19 mouse cellular contexts compared by ENCODE assay signal in the genomic region with DNA sequence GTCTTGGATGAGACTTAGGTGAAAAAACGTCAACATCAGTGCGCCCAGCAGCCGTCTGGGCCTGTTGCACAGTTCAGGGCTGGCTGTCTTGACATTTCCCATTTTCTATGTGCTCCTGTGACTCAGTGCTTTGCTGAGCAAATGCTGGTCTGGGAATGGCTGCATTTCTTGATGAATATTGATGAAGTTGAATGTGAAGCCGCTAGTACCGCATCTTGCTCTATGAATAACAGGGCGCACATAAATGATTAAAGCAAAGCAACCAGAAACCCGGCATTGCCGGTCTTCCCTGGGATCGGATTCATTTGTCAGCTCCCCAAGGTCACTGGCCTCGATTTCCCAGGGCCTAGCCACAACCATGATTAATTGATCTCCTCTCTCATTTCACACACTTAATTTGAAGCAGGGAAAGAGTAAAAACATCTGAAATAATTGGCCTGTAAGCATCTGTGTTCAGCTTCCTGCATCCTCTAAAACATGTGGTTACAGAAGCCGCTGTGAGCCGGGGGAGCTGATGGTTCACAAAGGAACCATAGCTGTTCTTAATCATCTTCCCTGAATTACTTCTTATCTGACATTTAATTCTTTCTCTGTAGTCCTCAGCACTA. TPM values are rescaled to one million over a fixed set of nuclear protein-coding genes. Genes with fewer than 3 reads are reported as not detected.
A peak's percentile ranks its signal among the peaks of the same experiment; 100 is the strongest.
DNase-seq lines count a peak whose midpoint lies in the region; ATAC-seq and TF ChIP-seq lines count a peak whose summit lies in the region.
"Had no signal": no experiment of that assay in that cellular context is flagged by ENCODE, and none has a peak within 500 bp of the region (broad histone marks: within the 10 kb centered on the region; RNA-seq: fewer than 3 reads in every experiment).

No protein-coding gene starts in this region.

- TF ChIP-seq CTCF in kidney, adult 2 months (conservative IDR thresholded peaks at IDR 0.05; ENCODE audit: insufficient read depth, insufficient read length, low read depth, low read length): no peak

- ATAC-seq in embryonic facial prominence, embryonic 14.5 days (ENCODE audit: low read depth): no peak
- ATAC-seq in limb, embryonic 11.5 days (ENCODE audit: insufficient number of reproducible peaks, low FRiP score, low TSS enrichment, low read depth): no peak
- peak; percentile 14; the same call in 1 of the 2 replicates for ATAC-seq in neural tube, embryonic 15.5 days (ENCODE audit: low FRiP score)
- ATAC-seq: CD4-positive, CD25-positive, alpha-beta regulatory T cell, adult 4 months; intestine, embryonic 15.5 days; Patski had no signal

- no peak overlapping the region for H3K9ac ChIP-seq in embryonic facial prominence, embryonic 14.5 days (ENCODE audit: low read depth, low read length)
- H3K9ac ChIP-seq in limb, embryonic 11.5 days (ENCODE audit: low read length): no peak overlapping the region
- H3K9ac ChIP-seq in neural tube, embryonic 15.5 days (replicated peaks): no peak overlapping the region
- H3K9ac ChIP-seq: heart, embryonic 13.5 days; intestine, embryonic 15.5 days; liver, embryonic 15.5 days had no signal

- peak; percentile 43 to 47 for DNase-seq in kidney, postnatal 4 days
- DNase-seq in kidney, adult 2 months: no peak
- DNase-seq in embryonic facial prominence, embryonic 14.5 days (ENCODE audit: low spot score): peak; percentile 47
- peak; percentile 36 for DNase-seq in limb, embryonic 11.5 days (ENCODE audit: low spot score)
- no peak for DNase-seq in cerebellum, adult 9-10 months
- DNase-seq in spleen, adult 12 weeks (ENCODE audit: low spot score): no peak
- DNase-seq in heart, adult 8-10 months (ENCODE audit: low spot score): no peak
- DNase-seq: adrenal gland, postnatal 10 days; cerebellum, adult 2 months; lung, postnatal 4 days; right cerebral cortex, postnatal 4 days had no signal

- no peak for TF ChIP-seq POLR2A in kidney, adult 2 months (IDR thresholded peaks at IDR 0.05; ENCODE audit: low read depth, low read length)

- H3K27ac ChIP-seq in kidney, adult 2 months (ENCODE audit: insufficient read depth, low read depth, low read length): no peak overlapping the region
- H3K27ac ChIP-seq in embryonic facial prominence, embryonic 14.5 days (replicated peaks; ENCODE audit: low read depth, low read length): no peak overlapping the region
- no peak overlapping the region for H3K27ac ChIP-seq in limb, embryonic 11.5 days (replicated peaks; ENCODE audit: low read depth, low read length)
- H3K27ac ChIP-seq in neural tube, embryonic 15.5 days (replicated peaks): 0 out of 2 replicates have a peak overlapping the region, but pooled peaks have one; percentile 13
- H3K27ac ChIP-seq: heart, embryonic 13.5 days; intestine, embryonic 15.5 days; liver, embryonic 15.5 days; stomach, postnatal 0 days had no signal

- 63% methylated on average over 12 of the region's 12 CpGs for whole genome bisulfite sequencing in kidney, adult 2 months
- WGBS in embryonic facial prominence, embryonic 14.5 days: 28% methylated on average over 12 of the region's 12 CpGs
- WGBS in limb, embryonic 11.5 days: 22% methylated on average over 12 of the region's 12 CpGs
- WGBS in neural tube, embryonic 15.5 days: 28% methylated on average over 12 of the region's 12 CpGs

- no peaks in the 10 kb centered on the region for H3K36me3 ChIP-seq in kidney, adult 2 months (ENCODE audit: control insufficient read depth, insufficient read depth, low read length)
- no peaks in the 10 kb centered on the region for H3K36me3 ChIP-seq in embryonic facial prominence, embryonic 14.5 days (ENCODE audit: control insufficient read depth, insufficient read depth, low read length)
- H3K36me3 ChIP-seq in limb, embryonic 11.5 days (ENCODE audit: control insufficient read depth, insufficient read depth, low read length): no peaks in the 10 kb centered on the region
- no peaks in the 10 kb centered on the region for H3K36me3 ChIP-seq in neural tube, embryonic 15.5 days
- H3K36me3 ChIP-seq: heart, embryonic 13.5 days; intestine, embryonic 15.5 days; liver, embryonic 15.5 days had no signal

- no peak overlapping the region for H3K4me2 ChIP-seq in embryonic facial prominence, embryonic 14.5 days (ENCODE audit: low read depth, low read length)
- H3K4me2 ChIP-seq in limb, embryonic 11.5 days (ENCODE audit: low read depth, severe bottlenecking): no peak overlapping the region
- H3K4me2 ChIP-seq in neural tube, embryonic 15.5 days: no peak overlapping the region
- H3K4me2 ChIP-seq: heart, embryonic 13.5 days; intestine, embryonic 15.5 days; liver, embryonic 15.5 days had no signal

- H3K4me1 ChIP-seq in kidney, adult 2 months (ENCODE audit: control insufficient read depth, insufficient read depth, low read length): no peaks in the 10 kb centered on the region
- H3K4me1 ChIP-seq in embryonic facial prominence, embryonic 14.5 days (ENCODE audit: control insufficient read depth, insufficient read depth, low read length): peaks cover 19% of the 10 kb centered on the region
- peaks cover 11% of the 10 kb centered on the region for H3K4me1 ChIP-seq in limb, embryonic 11.5 days (ENCODE audit: control insufficient read depth, insufficient read depth, low read length)
- peaks cover 16% of the 10 kb centered on the region for H3K4me1 ChIP-seq in neural tube, embryonic 15.5 days
- H3K4me1 ChIP-seq: liver, embryonic 15.5 days had no signal

- H3K4me3 ChIP-seq in kidney, adult 2 months (ENCODE audit: insufficient read depth, low read depth, low read length): no peak overlapping the region
- H3K4me3 ChIP-seq in embryonic facial prominence, embryonic 14.5 days (ENCODE audit: low read depth, low read length): no peak overlapping the region
- H3K4me3 ChIP-seq in limb, embryonic 11.5 days (ENCODE audit: low read depth, low read length): no peak overlapping the region
- H3K4me3 ChIP-seq in neural tube, embryonic 15.5 days (replicated peaks): no peak overlapping the region
- H3K4me3 ChIP-seq: erythroblast, embryonic 14.5 days; heart, embryonic 13.5 days; intestine, embryonic 15.5 days; liver, embryonic 15.5 days had no signal

- no peaks in the 10 kb centered on the region for H3K27me3 ChIP-seq in kidney, adult 2 months (replicated peaks; ENCODE audit: control insufficient read depth, insufficient read depth, low read length)
- 0 out of 2 replicates have a peak, but pooled peaks cover 2% of the 10 kb centered on the region for H3K27me3 ChIP-seq in embryonic facial prominence, embryonic 14.5 days (replicated peaks; ENCODE audit: control insufficient read depth, insufficient read depth, low read length)
- H3K27me3 ChIP-seq in limb, embryonic 11.5 days (ENCODE audit: control insufficient read depth, insufficient read depth, low read length): no peaks in the 10 kb centered on the region
- no peaks in the 10 kb centered on the region for H3K27me3 ChIP-seq in neural tube, embryonic 15.5 days (replicated peaks)
- H3K27me3 ChIP-seq: heart, embryonic 13.5 days; intestine, embryonic 15.5 days; liver, embryonic 15.5 days; Patski had no signal

- no peaks in the 10 kb centered on the region for H3K9me3 ChIP-seq in embryonic facial prominence, embryonic 14.5 days (ENCODE audit: control insufficient read depth, low read length)
- no peaks in the 10 kb centered on the region for H3K9me3 ChIP-seq in limb, embryonic 11.5 days (ENCODE audit: control insufficient read depth, low read length)
- no peaks in the 10 kb centered on the region for H3K9me3 ChIP-seq in neural tube, embryonic 15.5 days (replicated peaks)
- H3K9me3 ChIP-seq: heart, embryonic 13.5 days; intestine, embryonic 15.5 days; liver, embryonic 15.5 days had no signal

RNA-seq across cellular contexts. Expression of a gene that starts 57.5 kb away (rescaled TPM):
- polyA plus RNA-seq in kidney, adult 2 months (2012; rRNA removed): 73.3 and 76.5 TPM in 2 replicates
- 31.5 and 33.8 TPM in 2 replicates for polyA plus RNA-seq in embryonic facial prominence, embryonic 14.5 days (2014; fragmentation: Nextera tagmentation; extraction: Ambion mirVana)
- 23.3 and 27.4 TPM in 2 replicates for polyA plus RNA-seq in limb, embryonic 11.5 days (2014; fragmentation: Nextera tagmentation; extraction: Ambion mirVana)
- polyA plus RNA-seq in neural tube, embryonic 15.5 days (2015; fragmentation: Nextera tagmentation; extraction: Ambion mirVana): 34.0 and 34.9 TPM in 2 replicates
- total RNA-seq in heart, adult 8-10 months (2022): 10 to 100 TPM; 29.3 to 60.0 (median 43.0) TPM

Comparison
In these comparisons a context has a peak if more than half of its experiments do, and no peak if none do; other contexts are left out.
1. DNase-seq: peak in kidney, postnatal 4 days (2 of 2), embryonic facial prominence, embryonic 14.5 days (single experiment) and limb, embryonic 11.5 days (single experiment); none in kidney, adult 2 months (single experiment), cerebellum, adult 9-10 months (single experiment), spleen, adult 12 weeks (single experiment) and heart, adult 8-10 months (single experiment).